17 mouse cellular contexts compared by ENCODE assay signal in genomic region chr13:41718051-41718450, GRCm38 (mm10).
DNase-seq lines count a peak whose midpoint lies in the region.
"Had no signal": no experiment of that assay in that cellular context is flagged by ENCODE, and none has a peak within 500 bp of the region (broad histone marks: within the 10 kb centered on the region; RNA-seq: fewer than 3 reads in every experiment).

No protein-coding gene starts in this region.

- peak; percentile 17 to 28 for DNase-seq in frontal cortex, postnatal 36 days (ENCODE audit: low spot score in 2 of 2)
- no peak for DNase-seq in frontal cortex, postnatal 25 days (ENCODE audit: low spot score in 2 of 2)
- peak; percentile 37 for DNase-seq in right cerebral cortex, adult 18-20 months
- DNase-seq in right cerebral cortex, postnatal 4 days = no peak
- DNase-seq in right cerebral cortex, postnatal 25 days = peak; percentile 32
- no peak for DNase-seq in heart, postnatal 25 days (ENCODE audit: low spot score)
- DNase-seq in cerebellum, adult 18-20 months = no peak
- DNase-seq: adrenal gland, postnatal 10 days; cerebellum, adult 11 months; cerebellum, adult 9-11 months; gastrocnemius, postnatal 25 days; heart, postnatal 36 days; kidney, adult 8-10 months; kidney, postnatal 4 days; liver, postnatal 0 days; lung, postnatal 4 days; thymus, postnatal 14 days had no signal

- intact Hi-C loops in heart, postnatal 25 days (cut with DNase I) = no loop called here

Comparison
In these comparisons a context has a peak if more than half of its experiments do, and no peak if none do; other contexts are left out.
1. DNase-seq: peak in frontal cortex, postnatal 36 days (2 of 2), right cerebral cortex, adult 18-20 months (single experiment) and right cerebral cortex, postnatal 25 days (single experiment); none in frontal cortex, postnatal 25 days (0 of 2), right cerebral cortex, postnatal 4 days (single experiment), heart, postnatal 25 days (single experiment) and cerebellum, adult 18-20 months (0 of 2).